Mouse (Mus musculus): ENCODE measurements around the gene Wdr13.

The Wdr13 gene

DNA sequence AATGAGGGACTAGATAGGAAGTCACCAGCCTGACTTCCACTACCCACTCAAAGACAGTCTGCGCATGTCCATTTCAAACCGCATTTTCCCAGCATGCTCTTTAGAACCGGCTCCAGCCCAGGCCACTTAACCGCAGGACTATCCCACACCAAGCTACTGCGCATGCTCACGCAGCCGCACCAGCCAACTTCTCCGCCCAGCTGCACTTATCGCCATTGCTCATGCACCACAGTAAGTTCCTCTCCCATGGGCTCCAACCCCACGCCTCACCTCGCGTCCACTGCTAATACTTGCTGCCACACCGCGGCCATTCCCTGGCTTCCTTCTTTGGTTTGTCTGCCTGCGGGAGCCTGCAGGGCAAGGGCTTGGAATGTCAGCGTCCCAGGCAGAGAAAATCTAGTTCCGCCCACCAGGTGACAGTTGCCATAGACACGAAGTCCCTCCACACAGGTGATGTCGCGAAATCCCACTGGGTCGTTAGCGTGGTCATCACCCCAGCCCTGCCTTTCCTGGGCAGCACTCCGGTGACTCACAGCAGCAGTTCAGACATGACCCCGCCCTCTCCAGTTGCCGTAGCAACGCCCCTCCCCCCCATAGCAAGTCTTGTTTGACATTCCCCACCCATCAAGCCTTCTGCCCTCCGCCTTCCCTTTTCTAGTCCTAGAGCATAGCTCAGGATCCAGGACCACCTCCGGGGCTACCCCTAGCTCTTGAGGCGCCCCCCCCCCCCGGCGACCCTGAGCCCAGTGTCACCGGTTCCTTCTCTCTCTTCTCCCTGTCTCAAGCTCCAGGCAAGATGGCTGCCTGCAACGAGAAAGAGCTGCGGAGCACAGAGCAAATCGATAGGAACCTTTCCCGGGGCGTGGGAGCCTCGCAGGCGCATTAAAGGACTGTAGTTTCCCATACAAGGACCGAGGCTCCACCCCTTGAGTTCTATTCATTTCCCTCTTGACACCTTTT lies at the start of gene Wdr13:
Gene Wdr13, minus strand, starts transcription at position 876 of the 960 bp plus-strand sequence.
- WGBS, result 5% methylated on average over 39 of the region's 40 CpGs

DNA sequence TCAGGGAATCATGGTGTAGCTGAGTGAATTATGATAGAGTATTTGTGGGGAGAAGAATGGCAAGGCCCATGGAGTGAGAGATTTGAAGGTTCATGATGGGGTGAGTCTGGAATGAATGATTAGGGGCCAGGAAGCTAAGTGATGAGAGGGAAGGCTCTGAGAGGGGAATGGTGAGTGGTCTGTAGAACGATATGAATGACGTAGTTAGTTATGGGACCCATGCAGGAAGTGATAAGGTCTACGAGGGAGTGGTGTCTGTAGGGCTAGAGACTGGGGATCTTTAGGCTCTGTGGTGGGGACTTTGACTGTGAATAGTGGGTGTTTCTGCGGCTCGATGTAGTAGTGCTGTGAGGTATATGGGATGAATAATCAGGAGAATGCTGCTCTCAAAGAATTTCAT lies 47.0 kb upstream of the Wdr13 start:
- 92% methylated on average over 5 of the region's 5 CpGs for WGBS

DNA sequence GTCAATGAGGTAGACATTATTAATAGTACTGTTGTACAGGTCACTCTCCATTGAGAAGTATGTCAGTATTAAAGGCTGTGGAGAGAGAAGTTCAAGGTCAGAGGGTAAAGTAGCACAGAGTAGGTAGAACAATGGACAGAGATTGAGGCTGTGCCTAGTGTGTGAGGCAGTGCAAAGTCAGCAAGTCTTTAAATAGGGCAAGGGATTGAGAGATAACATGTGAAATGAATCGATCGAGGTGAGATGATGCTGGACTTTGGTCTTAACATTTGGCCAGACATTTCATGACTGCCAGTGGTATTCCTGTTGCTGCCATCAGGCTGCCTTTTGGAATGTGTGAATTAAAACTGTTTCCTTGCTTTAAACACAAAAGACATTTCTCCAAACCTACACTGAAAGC lies 46.2 kb upstream of the Wdr13 start:
- 90% methylated on average over 2 of the region's 2 CpGs for WGBS

DNA sequence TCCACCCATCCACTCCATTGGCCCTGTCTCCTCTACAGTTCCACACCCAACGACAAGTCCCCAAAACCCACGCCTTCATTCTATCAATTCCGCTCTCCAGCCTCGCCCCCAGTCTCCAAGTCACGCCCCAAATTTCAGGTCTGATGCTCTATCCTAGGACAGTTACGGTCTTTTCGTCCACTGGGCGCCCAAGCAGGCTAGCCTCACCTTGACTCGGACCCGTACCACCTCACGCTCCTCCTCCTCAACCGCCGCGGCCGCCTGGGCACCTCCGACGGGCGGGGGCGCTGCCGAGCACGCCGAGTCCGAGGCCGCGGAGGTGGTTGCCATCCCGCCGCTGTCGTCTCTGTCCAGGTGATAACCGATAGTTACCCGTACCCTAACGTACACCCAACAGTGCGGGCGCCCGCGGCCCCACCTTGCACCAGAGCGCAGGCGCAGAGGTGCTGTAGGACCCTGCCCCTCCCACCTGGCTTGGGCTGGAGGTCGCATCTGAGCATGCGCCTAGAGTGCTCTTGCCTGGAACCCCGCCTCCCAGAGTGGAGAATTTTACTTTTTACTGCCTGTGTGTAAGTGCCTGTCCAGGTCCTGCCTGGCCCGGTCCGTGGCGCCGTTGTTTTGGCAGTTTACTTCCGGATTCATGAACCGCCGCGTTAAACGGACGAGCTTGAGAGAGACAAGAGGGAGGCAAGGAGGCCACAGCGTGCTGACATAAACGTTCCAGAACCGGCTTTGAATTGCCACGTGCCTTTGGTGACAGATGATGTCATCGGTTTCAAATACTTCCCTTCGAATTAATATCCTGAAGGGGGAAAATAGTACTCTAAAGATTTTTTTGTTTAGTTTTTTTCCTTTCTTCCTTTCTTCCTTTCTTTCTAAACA lies 43.1 kb upstream of the Wdr13 start, which contains the start of gene Tbc1d25:
Gene Tbc1d25, minus strand, starts transcription at position 678 of the 882 bp plus-strand sequence.
- WGBS, result 2% methylated on average over 56 of the region's 56 CpGs

DNA sequence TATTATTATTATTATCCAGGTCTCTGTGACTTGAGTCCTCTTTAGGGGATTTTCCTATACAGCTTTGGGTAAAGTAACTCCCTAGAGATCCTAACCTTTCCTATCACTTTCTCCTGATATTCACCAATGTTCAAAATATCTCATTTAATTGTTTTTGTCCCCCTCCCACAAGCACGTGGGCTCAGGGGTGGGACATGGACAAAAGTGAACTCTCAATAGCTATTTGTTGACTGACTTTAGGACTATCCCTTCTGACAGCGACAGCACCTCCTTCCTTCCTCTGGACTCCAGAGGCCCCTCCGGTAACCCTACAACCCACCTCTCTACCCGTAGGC lies 42.4 kb upstream of the Wdr13 start:
- 4% methylated on average over 4 of the region's 4 CpGs for WGBS

DNA sequence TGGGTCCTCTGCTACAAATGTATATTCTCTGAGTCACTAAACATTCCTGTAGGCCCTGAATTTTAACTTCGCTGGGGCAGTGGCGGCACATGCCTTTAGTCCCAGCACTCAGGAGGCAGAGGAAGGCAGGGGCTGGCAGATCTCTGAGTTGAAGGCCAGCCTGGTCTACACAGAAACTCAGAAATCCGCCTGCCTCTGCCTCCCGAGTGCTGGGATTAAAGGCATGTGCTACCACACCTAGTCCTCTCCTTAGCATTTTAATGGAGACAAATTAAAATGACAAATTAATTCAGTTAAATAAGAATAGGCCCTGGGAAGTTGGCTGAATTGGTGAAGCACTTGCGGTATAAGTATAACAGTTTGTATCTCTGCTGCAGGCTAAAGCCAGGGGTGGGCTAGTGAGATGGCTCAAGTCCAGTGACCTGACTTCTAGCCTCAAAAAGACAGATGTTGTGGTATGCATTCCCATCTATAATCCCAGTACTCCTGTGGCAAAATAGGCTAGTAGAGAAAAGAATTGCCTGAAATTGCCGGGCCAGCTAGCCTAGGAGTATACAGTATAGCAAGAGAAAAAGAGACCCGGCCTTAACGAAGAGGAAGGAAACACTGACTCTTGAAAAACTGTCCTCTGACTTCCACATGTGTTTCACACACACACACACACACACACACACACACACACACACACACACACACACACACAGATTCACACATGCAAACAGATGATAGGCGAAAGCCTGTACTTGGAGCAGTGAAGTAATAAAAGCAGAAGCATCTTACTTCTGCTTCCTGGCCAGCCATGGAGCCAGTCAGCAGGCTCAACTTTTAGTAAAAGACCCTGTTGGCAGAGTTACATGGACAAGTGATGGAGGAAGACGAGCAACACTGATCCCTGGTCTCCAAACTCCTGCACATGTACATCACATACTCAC lies 35.3 kb upstream of the Wdr13 start:
- 89% methylated on average over 8 of the region's 10 CpGs for WGBS

DNA sequence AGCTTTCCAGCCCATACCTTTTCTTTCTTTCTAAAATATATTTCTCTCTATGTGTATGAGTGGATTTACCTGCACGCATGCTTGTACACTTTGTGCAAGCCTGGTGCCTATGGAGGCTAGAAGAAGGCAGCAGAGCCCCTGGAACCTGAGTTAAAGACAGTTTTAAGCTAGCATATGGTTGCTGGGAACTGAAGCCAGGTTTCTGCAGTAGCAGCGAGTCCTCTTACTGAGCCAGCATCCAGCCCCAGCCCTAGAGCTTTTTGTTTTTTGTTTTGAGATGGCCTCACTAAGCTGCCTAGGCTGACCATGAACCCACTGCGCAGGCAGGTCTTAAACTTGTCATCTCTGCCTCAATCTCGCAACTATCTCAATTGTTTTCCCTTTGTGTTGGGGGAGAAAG lies 31.8 kb upstream of the Wdr13 start:
- WGBS, result 81% methylated on average over 4 of the region's 4 CpGs

DNA sequence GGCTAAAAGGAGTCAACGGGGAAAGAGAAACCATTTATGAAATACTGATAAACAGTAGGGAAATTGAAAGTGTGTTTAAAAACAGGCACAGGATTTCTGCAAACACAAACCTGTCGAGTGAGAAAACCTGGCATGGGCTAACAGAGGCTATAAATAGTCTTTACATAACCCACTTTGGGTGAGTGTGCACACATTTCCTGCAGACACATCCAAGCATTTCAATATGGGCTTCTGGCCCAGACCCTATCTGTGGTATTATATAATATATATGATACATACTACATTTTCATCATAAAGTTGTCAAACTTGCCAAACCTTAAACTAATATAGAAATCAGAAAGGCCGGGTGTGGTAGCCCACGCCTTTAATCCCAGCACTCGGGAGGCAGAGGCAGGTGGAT lies 30.4 kb upstream of the Wdr13 start:
- 42% methylated on average over 5 of the region's 5 CpGs for WGBS

DNA sequence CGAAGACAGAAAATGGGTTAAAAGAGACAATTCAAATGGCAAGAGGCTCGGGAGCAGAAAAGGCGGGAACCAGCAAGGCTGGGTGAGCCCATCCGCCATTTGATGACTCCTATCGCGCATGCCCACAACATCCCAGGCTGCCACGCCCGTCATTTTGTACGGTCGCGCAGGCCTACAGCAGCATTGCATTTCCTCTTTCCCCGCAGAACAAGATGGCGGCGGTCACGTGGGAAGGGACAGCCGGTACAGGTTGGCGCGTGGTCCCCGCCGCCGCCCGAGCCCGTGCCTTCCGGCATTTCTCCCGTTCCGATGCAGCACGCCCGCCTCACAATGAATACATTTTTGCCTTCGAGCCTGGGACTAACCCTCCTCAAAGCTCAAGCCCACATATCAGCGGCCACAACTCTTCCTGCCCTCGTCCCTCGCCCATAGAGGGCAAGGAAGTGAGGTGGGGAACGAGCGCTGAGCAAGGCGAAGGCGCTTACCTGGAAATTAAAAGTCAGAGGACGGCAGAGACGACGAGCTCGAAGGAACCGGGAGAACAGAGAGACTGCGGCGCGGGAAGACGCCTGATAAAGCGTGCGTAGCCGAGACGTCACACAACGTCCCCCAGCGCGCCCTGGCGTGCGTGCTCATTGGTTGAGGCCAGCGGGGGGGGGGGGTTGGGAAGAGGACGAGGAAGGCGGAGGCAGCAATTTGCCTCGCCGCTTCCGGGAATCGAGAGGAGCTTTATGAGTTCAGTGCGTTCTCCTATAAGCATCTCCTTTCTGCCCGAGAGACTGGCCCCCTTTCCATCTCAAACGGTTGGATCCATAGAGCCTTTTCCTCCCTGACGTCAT lies 12.7 kb upstream of the Wdr13 start, which contains the start of gene Rbm3:
Gene Rbm3, minus strand, starts transcription at position 728 of the 839 bp plus-strand sequence.
- 2% methylated on average over 62 of the region's 65 CpGs for WGBS

DNA sequence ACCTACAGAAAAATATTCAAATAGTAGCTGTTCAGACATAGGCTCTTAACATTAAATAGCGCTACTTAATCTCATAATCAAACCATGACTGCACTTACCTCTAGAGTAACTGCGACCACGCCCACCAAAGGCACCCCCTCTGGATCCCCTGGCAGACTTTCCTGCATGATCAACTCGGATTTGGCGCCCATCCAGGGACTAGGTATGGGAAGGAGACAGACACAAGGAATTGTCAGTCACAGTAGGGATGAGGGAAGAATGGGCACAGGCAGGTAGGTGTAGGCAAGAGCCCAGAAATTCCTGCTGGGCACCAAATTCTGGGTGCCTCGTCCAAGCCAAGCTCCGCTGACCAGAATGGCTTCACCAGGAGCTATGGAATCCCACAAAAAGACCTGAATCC lies 11.1 kb upstream of the Wdr13 start:
- WGBS, result 51% methylated on average over 7 of the region's 7 CpGs

DNA sequence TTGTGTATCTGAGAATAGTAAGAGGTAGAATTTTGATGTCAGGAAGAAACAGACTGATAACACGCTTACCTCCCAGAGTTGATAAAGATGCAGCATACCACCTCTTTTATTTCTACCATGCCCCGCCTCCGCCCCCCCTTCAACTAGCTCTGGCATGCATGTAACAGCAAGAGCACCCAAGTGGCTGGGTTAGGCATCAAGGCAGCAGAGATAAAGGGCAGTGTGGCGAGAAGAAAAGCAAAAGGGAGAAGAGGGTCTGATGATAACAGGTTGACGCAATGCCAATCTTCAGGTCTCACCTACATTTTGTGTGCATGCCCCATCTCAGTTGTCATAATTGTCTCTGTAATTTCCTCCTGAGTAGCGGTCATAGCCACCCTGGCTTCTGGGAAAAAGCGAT lies 10.3 kb upstream of the Wdr13 start:
- WGBS, result 80% methylated on average over 7 of the region's 7 CpGs

GRCm38 (mm10) chrX:8141058-8141457 lies 8.4 kb upstream of the Wdr13 start:
- 66% methylated on average over 3 of the region's 3 CpGs for WGBS

GRCm38 (mm10) chrX:8140446-8140845 lies 7.8 kb upstream of the Wdr13 start:
- WGBS, result 88% methylated on average over 2 of the region's 2 CpGs

- 55% methylated on average over 1 of the region's 1 CpGs for WGBS
Observed at GRCm38 (mm10) chrX:8139480-8139879, 6.8 kb upstream of the Wdr13 start.

DNA sequence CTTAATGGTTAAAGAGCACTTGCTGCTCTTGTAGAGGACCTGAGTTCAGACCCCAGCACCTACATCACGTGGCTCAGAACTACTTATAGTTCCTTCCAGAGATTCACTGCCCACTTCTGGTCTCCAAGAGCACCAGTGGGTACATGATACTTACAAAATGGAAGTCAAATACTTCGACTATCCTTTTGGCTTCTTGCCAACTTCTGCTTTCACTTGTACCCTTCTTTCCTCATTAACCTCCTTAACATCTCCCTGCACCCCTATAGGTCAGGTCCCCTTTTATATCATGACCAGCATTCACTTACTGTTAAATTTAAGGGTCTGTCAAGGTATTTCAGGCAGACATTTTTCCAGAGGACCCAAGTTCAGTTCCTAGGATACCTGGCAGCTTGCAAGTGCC lies 3.2 kb upstream of the Wdr13 start:
- 38% methylated on average over 2 of the region's 2 CpGs for WGBS

- WGBS, result 92% methylated on average over 17 of the region's 17 CpGs
Observed at GRCm38 (mm10) chrX:8131393-8131792, 1.3 kb downstream of the Wdr13 start.

- 68% methylated on average over 7 of the region's 7 CpGs for WGBS
Observed at GRCm38 (mm10) chrX:8125235-8125634, 7.5 kb downstream of the Wdr13 start.

DNA sequence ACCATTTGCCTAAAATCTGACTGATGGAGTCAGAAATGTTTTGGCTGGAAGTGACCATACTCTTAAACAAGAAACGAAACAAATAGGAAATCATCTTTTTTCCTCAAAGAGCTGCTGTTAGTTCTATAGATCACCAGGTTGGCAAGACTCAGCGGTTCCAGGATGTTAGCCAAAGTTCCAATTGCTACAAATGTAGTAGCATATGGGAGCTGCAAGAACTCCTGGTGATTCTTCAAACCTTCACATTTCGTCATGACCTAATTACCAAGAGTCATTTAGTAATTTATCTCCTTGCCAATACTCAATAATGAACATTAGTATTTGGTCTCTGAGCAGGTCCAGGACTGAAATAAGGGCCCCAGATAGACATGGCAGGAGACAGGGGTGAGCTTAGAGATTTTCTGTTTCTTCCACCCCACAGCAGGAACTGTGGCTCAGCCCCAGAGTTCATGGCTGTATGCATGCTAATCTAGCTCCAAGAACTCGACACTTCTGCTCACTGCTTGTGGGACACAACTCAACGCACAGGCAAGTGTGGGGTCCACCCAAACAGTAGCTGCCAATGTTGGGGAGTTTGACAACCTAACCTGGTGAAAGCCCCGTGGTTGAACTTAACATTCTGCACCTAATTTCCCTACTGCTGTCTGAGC lies 8.7 kb downstream of the Wdr13 start:
- WGBS, result 77% methylated on average over 6 of the region's 6 CpGs

DNA sequence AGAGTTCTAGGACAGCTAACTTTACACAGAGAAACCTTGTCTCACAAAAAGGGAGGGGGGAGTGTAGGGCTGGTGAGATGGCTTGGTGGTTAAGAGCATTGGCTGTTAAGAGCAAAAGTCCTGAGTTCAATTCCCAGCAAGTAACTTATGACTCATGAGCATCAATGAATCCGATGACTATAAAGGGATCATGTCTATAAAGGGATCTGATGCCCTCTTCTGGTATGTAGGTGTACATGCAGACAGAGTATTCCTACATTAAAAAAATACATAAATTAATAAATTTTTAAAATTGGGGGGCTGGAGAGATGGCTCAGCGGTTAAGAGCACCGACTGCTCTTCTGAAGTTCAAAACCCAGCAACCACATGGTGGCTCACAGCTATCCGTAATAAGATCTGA lies 17.4 kb downstream of the Wdr13 start:
- WGBS, result 65% methylated on average over 4 of the region's 4 CpGs

DNA sequence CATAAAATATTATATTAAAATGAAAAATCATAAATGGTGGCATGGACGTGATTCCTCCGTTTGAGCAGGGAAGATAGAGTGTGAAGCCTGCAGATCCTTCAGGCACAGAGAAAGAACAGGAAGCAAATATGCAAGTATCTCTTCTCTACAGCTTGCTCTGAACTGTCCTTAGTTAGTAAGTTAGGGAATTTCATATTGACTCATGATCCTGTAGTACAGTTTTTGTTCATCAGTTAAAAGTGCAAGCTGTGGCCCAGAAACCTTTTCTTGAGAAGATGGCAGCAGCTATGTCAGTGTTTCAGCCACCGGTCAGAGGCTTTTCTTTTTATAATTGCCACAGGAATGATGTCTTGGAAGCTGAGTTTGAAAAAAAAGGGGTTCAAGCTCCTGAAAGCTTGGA lies 27.7 kb downstream of the Wdr13 start:
- 91% methylated on average over 3 of the region's 3 CpGs for WGBS
